Mouse (Mus musculus): ENCODE data around the gene Cabin1.

Gene Cabin1

DNA sequence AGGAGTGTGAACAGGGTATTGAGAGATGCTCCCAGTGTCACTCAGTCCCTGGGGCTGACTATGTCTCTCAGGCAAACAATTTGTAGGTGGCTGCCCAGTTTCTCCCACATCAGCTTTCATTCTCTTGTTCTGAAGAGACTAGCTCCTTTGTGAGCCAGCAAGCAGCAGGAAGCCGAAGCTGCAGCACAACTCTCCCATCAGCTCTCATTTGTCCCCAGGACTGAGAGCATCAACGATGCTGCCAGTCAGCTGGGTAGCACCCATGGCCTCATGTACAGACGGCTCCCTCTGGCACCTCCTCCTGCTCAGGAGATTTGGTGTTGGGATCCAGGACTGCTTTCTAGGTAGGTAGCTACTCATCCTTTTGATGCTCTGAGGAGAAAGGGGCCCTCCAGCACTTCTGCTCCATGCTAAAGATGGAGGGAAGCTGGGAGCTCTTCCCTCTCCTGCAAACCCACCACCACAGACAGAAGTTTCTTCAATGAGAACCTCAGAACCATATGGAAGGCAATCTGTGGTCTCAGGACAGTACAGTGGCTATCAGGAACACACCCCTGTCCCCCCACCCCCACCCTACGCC lies 97.6 kb downstream of the Cabin1 start:
- no peak for DNase-seq (ENCODE audit: low spot score in 2 of 2)

- no peak for DNase-seq (ENCODE audit: low spot score in 2 of 2)
Measured at GRCm38 (mm10) chr10:75664673-75665270, 99.4 kb downstream of the Cabin1 start.

DNA sequence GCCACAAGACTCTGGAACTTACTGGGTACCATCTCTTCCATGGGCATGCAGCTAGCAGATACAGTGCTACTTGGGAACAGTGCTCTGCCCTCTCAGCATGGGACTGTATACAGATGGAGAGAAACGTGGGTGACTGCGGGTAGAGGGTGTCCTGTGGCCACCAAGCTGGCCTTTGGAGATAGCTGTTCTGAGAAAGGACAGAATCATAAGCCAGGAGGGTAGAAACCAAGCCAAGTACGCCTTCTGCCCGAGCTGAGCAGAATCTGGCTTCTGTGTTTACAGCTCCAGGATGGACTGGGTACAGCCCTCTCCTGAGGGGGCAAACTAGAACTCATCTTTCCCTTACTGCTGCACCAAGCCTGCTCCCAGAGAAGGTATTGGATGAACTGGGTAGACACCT lies 101.6 kb downstream of the Cabin1 start:
- no peak for DNase-seq (ENCODE audit: low spot score in 2 of 2)

- DNase-seq (ENCODE audit: low spot score in 2 of 2) = no peak
Measured at GRCm38 (mm10) chr10:75661876-75662275, 102.3 kb downstream of the Cabin1 start.

DNA sequence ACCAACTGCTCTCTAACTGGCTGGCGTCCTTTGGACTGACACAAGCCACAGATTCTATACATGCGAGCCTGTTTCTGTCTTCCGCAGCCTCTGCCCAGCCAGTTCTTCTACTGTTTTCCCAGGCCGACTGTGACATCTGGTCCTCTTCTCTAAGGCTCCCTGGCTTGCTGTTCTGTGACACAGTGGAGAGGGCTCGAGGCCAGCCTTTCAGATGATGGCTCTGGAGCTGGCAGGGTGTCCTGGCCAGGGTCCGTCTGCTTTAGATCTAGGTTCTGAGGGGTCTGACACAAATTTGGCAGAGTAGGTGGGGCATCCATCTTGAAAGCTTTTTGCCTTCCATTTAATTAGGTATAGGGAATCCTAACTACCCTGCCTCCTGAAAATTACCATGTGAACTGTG lies 102.8 kb downstream of the Cabin1 start:
- no peak for DNase-seq (ENCODE audit: low spot score in 2 of 2)

DNA sequence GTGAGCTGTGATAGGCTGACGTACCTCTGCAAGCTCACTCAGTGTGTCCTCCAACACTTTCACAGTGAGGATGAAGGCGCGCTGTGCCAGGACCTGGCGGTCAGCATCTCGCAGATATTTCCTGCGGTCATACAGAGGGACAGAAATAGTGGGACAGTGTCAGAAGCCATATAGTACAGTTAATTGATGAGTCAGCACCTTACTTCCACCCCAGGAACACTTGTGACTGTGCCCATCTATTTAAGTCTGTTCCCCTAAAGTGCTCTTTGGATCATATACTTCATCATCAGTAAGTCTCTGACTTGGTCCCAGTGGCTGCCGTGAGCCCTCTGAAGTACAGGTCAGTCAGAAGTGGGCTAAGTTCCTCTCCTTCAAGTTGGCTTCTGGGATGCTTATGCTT lies 106.4 kb downstream of the Cabin1 start:
- no peak for DNase-seq (ENCODE audit: low spot score in 2 of 2)

- DNase-seq (ENCODE audit: low spot score in 2 of 2) = no peak
Measured at GRCm38 (mm10) chr10:75657165-75657564, 107.0 kb downstream of the Cabin1 start.

DNA sequence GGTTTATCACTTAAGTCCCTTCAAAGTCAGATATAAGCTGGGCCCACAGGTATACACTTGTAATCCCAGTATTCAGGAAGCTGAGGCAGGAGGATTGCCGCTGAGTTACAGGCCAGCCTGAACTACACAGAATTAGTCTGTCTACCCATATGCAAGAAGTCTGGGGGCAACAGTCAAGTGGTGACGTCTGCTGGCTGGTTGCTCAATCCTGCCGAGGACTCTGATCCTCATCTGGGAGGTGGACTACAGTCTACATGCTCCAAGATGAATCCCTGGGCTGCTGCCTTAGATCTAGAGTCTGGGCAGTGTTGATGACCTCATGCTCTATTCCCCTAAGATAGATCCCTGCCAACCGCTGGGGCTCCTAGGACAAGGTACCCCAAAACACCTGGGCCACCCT lies 110.1 kb downstream of the Cabin1 start:
- no peak for DNase-seq (ENCODE audit: low spot score in 2 of 2)

DNA sequence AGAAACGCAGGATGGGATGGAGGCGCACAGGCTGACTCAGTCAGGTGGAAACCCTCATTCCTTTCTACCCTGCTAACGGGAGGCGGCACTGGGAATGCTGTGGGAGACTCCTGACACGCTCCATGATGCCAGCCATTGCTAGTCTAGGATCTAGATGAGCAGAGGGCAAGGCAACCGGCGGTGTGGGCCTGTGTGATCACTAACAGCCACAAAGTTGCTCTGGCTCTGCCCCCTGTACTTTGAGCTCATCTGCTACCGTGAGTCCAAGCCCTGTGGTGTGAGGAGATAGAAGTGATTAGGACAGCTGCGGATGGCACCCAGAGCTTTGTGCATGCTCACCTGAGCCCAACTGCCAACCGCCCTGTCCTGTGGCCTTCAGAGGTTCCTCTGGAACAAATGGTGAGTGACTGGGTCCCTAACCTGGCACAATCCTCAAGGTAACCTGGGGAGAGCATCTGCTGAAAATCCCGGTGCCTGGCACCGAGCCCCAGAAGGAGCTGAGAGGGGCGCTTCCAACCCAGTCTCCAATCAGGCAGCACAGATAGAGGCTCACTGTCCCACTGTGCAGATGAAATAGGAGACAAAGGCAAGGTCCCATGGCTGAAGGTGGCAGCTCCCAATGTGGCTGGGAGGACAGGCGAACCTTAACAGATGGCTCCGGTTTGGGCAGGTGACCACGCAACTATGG lies 112.6 kb downstream of the Cabin1 start:
- DNase-seq (ENCODE audit: low spot score in 2 of 2) = no peak

- DNase-seq (ENCODE audit: low spot score in 2 of 2) = no peak
Measured at GRCm38 (mm10) chr10:75650306-75650902, 113.7 kb downstream of the Cabin1 start.

DNA sequence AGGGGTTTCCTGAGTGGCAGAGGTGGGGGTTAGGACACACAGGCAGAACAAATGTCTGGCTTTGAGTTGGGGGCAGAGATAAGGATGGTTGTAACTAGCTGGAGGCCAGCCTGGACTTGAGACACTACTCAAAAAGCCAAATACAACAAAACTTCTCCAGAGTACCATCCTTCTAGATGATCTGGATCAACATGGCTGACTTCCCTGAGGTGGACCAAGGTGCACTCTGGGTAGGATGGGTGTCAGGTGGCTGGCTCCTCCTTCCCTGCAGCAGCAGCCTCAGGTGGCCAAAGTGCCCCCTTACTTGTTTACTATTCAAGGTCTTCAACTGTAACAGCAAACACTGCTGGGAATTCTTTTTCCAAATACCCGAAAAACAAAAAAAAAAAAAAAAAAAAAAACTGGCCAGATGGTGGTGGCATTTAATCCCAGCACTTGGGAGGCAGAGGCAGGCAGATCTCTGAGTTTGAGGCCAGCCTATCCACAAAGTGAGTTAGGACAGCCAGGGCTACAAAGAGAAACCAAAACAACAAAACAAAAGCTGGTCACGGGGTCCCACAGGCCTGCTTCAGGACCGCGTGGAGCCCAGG lies 114.6 kb downstream of the Cabin1 start:
- no peak for DNase-seq (ENCODE audit: low spot score in 2 of 2)

DNA sequence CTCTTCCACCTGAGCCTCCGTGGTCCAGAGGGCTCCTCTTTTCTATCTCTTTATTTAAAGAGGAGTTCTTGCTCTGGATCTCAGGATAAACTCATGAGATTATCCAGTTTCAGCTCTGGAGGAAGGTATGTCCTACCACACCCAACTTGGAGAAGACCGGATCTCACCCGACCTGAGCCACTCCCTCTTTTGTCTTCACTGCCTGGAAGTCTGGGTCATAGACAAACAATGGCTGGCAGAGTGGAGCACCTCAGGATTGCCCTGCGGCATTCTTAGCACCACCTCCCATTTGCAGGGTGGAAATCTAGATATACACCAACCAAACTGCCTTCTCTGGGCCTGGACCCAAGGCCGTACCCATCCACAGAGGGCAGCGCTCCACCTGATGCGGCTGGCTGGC lies 115.1 kb downstream of the Cabin1 start:
- DNase-seq (ENCODE audit: low spot score in 2 of 2) = no peak

DNA sequence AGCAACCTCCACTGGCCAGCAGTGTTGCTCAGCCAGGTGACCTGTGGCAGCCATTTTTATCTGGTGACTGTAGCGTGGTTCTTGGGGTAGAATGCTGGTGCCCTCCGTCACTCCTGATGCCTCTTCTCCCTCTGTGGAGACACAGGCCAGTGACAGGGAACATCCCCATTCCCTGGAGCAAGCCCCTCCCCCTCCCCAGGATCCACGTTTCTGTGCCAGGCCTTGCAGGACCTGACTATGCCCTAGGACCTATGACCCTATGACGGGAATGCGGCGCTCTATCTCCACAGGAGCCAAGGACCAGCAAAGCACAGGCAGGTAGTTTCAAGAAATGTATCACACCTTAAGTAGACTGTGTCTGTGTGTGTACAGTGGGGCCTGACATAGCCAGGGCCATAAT lies 116.0 kb downstream of the Cabin1 start:
- DNase-seq (ENCODE audit: low spot score in 2 of 2) = no peak

- no peak for DNase-seq (ENCODE audit: low spot score in 2 of 2)
Measured at GRCm38 (mm10) chr10:75647362-75647761, 116.8 kb downstream of the Cabin1 start.

DNA sequence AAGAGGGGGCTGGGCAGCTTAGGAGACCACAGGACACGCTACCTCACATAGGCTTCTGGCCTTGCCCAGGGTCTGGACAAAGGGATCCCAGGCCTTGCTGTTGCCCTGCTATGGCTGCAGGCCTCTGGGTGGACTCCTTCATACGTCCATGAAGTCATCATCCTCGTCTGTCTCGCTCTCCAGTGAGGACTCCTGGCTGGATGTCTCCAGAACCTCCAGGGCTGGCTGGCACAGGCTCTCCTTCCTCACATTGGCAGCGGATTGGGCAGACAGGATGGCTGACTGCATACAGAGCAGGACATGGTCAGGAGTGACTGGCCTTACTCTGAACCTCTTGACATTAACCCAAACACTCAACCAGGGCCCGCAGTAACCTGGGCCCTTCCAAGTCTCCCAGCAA lies 117.7 kb downstream of the Cabin1 start:
- no peak for DNase-seq (ENCODE audit: low spot score in 2 of 2)

DNA sequence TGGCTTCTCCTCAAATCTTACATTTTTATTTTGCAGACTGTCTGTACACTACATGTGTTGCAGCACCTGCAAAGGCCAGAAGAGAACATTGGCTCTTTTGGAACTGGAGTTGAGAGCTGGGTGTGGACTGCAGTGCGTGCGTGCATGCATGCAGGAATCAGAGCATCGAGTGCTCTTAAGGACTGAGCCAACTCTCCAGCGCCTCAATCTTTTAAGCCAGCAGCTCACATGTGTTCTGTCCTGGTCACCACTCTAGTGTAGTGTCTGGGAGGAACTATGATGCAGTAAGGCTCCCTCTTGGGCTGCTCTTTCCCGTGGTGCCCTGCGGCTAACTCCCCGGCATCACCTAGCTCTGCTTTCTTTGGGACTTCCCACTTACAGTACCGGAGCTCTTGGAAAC lies 118.5 kb downstream of the Cabin1 start:
- DNase-seq (ENCODE audit: low spot score in 2 of 2) = no peak

DNA sequence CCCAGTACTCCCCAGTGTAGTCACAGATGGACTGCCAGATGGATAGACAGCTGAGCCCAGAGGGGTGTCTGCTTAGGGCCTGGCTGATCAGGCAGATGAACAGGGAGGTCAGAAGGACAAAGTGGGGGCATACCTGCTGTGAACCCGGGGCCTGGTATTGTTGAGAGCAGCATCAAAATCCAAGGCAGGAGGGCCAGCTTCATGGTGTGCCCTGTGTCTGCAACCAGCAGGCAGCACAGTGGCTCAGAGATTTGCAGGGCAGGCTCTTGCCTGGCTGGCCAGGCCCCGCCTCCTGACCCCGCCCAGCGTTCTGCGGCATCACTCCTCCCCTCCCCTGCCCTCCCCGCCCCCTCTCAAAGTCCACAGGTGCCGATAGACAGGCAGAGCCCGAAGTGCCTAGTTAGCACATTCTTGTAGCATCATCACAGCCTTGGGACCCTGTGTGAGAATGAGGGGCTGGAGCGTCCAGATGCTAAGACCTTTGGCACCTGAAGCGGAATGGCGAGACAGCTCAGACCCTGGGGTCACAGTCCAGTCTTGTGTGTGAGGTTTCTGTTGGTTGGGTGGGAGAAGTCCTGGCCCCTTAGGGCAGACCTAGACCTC lies 120.3 kb downstream of the Cabin1 start, which contains the start of gene Susd2:
Gene Susd2 (minus strand): TSS at position 268 of the 603 bp plus-strand sequence.
- DNase-seq (ENCODE audit: low spot score in 2 of 2) = peak; percentile 68 to 80

GRCm38 (mm10) chr10:75642891-75643290 lies 121.2 kb downstream of the Cabin1 start:
- no peak for DNase-seq (ENCODE audit: low spot score in 2 of 2)

- no peak for DNase-seq (ENCODE audit: low spot score in 2 of 2)
Measured at GRCm38 (mm10) chr10:75642436-75642835, 121.7 kb downstream of the Cabin1 start.

DNA sequence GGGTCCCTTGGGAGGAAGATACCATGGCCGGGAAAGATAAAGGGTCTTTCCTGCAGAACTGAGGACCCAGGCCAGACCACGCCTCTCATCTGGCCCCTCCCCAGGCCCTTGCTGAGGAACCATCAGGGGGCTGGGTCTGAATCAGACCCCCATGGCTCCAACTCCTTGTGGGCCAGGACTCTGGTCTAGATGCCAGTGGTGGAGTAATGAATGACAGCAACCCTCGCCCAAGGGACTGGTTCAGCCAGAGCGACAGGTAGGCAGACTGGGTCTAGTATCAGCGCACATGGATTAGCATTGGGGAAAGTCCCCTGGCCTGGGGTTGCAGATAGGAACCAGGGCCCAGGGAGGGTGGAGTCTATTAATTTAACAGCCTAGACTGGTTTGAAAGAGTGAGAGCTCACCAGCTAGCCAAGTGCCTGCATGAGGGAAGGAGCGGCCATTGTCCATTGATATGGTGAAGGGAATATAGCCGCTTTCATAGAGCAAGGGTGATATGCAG lies 122.4 kb downstream of the Cabin1 start:
- no peak for DNase-seq (ENCODE audit: low spot score in 2 of 2)

DNA sequence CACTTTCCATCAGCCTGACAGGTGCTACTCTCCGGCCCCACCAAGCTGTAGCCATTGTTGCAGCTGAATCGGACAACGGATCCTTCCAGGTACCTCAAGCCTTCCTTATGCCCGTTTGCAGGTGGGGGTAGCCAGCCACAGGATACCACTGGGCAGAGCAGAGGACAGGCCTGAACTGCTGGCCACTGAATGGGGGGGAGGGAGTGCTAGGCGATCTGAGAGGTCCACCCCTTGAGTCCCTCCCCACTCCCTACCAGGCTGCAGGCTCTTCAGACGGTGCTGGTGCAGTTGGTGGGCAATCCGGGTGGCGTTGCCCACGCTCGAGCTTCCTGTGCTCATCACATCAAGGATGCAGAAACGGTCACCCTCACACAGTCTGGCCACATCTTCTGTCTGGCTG lies 126.4 kb downstream of the Cabin1 start:
- DNase-seq (ENCODE audit: low spot score in 2 of 2) = no peak

All from spleen, postnatal 4 days (tissue).